Mouse (Mus musculus) stomach, postnatal 0 days (tissue): ENCODE measurements around the gene Nkx2-1.

Source experiments
- CTCF ChIP-seq: IDR thresholded peaks from 2 replicates; pipeline ENCODE4 v1.5.1; 2016; ENCODE audit warnings: antibody characterized with exemption, low read depth, mild to moderate bottlenecking, moderate library complexity
- EP300 ChIP-seq: optimal IDR thresholded peaks from 2 replicates; pipeline ENCODE3; 2016; ENCODE audit warnings: antibody characterized with exemption

GRCm38 (mm10) chr12:56541068-56541467 lies 4.4 kb upstream of the Nkx2-1 start:
- TF ChIP-seq EP300 (no peak), CTCF (peak; percentile 89)
